Mouse (Mus musculus) E14TG2a.4 (cell line): Measurements from ENCODE around the gene Cdk19.

Experiments used
- CTCF ChIP-seq: conservative IDR thresholded peaks from 2 replicates; pipeline ENCODE4 v1.5.1; 2014; ENCODE audit warnings: low read length
- NANOG ChIP-seq: IDR thresholded peaks from 2 replicates; pipeline ENCODE4 v1.6.1; 2014; ENCODE audit warnings: borderline replicate concordance, low read length, mixed read lengths

GRCm38 (mm10) chr10:40399328-40399727, 60.0 kb downstream of the Cdk19 start:
- TF ChIP-seq CTCF (no peak), NANOG (no peak)
